Mouse (Mus musculus): ENCODE measurements around the gene Cdk2ap2. TPM values are rescaled to one million over a fixed set of nuclear protein-coding genes. Genes with fewer than 3 reads are reported as not detected.

The Cdk2ap2 gene
- polyA plus RNA-seq, 1 experiment: 88.7 TPM

DNA sequence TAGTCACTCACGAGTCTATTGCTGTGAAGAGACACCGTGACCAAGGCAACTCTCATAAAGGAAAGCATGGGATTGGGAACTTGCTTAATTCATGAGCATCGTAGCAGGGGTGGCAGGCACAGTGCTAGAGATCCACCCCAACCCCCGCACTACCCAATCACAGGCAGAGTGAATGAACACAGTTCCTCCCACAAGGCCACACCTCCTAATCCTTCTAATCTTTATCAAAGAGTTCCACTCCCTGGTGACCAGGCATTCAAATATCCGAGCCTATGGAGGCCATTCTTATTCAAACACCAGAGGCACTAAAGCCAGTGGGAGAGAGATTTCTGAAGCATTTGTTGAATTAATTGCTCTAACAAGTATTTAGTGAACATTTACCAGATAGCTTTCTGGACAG, 49.0 kb downstream of the Cdk2ap2 start:
- no peaks in the 10 kb centered on the region for H3K27me3 ChIP-seq (ENCODE audit: control insufficient read depth, insufficient read depth, low read length)
- no peak for TF ChIP-seq CTCF (IDR thresholded peaks at IDR 0.05; ENCODE audit: borderline replicate concordance, insufficient read depth, low read depth, low read length)
- no peak for TF ChIP-seq POLR2A (IDR thresholded peaks at IDR 0.05; ENCODE audit: borderline replicate concordance, insufficient read depth, low read length)
- 93% methylated on average over 5 of the region's 5 CpGs for whole genome bisulfite sequencing
- H3K27ac ChIP-seq (ENCODE audit: insufficient read depth, low read length): no peak overlapping the region
- no peak for DNase-seq
- peaks cover 25% of the 10 kb centered on the region for H3K4me1 ChIP-seq (ENCODE audit: control insufficient read depth, insufficient read depth, low read length)
- H3K4me3 ChIP-seq (replicated peaks; ENCODE audit: insufficient read depth, low read depth, low read length): no peak overlapping the region

DNA sequence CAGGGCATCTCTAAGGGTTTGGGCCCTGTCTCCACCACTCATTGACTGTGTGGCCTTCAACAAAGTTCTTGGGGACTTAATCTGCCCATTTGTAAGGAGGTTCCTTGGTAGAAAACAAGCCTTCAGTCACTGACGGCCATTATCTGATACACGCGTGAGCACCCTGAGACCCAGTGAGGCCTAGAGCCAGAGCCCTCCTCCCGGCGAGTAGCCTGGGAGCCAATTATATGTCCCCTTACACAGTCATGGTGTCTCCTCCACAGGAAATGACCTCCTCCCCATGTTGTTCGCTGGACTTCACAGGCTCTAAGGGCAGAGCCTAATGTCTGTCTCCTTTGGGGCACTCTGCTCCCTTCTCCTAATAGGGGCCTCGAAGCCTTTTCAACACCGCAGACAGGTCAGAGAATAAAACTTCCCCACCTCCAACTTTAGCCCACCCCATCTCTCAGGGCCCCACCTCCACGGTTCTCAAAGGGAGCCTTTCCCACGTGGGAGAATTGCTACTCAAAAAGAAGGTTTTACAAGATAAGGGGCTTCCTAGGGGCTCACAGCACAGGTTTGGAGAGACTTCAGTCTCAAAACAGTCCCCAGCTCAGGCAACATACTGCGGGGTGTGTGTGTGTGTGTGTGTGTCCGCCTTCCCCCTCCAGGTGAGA, 49.5 kb downstream of the Cdk2ap2 start:
- no peak for DNase-seq
- peaks cover 25% of the 10 kb centered on the region for H3K4me1 ChIP-seq (ENCODE audit: control insufficient read depth, insufficient read depth, low read length)
- H3K4me3 ChIP-seq (replicated peaks; ENCODE audit: insufficient read depth, low read depth, low read length): no peak overlapping the region
- no peaks in the 10 kb centered on the region for H3K27me3 ChIP-seq (ENCODE audit: control insufficient read depth, insufficient read depth, low read length)
- peak overlapping the region; percentile 68 for H3K27ac ChIP-seq (ENCODE audit: insufficient read depth, low read length)
- TF ChIP-seq POLR2A (IDR thresholded peaks at IDR 0.05; ENCODE audit: borderline replicate concordance, insufficient read depth, low read length) (no peak), CTCF (IDR thresholded peaks at IDR 0.05; ENCODE audit: borderline replicate concordance, insufficient read depth, low read depth, low read length) (no peak)
- WGBS: 67% methylated on average over 12 of the region's 12 CpGs

DNA sequence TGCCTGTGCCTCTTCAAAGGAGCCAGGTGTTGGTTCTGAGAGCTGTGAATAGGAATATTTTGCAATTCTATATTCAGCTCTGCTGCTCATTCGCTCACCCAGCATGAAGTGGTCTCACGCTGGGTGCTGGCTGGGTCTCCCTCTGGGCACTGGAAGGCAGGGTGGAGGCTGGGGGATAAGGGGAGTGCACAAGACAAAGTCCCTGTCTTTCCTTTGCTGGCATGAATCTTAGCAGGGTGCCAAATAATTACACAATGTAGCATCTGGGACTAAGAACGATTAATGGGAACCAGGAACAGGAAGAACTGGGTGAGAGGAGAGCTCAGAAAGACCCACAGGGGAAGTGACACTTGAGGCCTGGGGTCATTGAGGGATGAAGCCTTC, 50.0 kb downstream of the Cdk2ap2 start:
- WGBS: 35% methylated on average over 3 of the region's 3 CpGs
- Histone ChIP-seq H3K27me3 (ENCODE audit: control insufficient read depth, insufficient read depth, low read length) (no peaks in the 10 kb centered on the region), H3K4me3 (replicated peaks; ENCODE audit: insufficient read depth, low read depth, low read length) (no peak overlapping the region), H3K27ac (ENCODE audit: insufficient read depth, low read length) (peak overlapping the region; percentile 68), H3K4me1 (ENCODE audit: control insufficient read depth, insufficient read depth, low read length) (peaks cover 29% of the 10 kb centered on the region)
- TF ChIP-seq POLR2A (IDR thresholded peaks at IDR 0.05; ENCODE audit: borderline replicate concordance, insufficient read depth, low read length) (no peak), CTCF (IDR thresholded peaks at IDR 0.05; ENCODE audit: borderline replicate concordance, insufficient read depth, low read depth, low read length) (no peak)
- no peak for DNase-seq

GRCm38 (mm10) chr19:4147782-4148490, 51.0 kb downstream of the Cdk2ap2 start:
- Histone ChIP-seq H3K27me3 (ENCODE audit: control insufficient read depth, insufficient read depth, low read length) (no peaks in the 10 kb centered on the region), H3K4me1 (ENCODE audit: control insufficient read depth, insufficient read depth, low read length) (peaks cover 36% of the 10 kb centered on the region), H3K4me3 (replicated peaks; ENCODE audit: insufficient read depth, low read depth, low read length) (peak overlapping the region; percentile 85), H3K27ac (ENCODE audit: insufficient read depth, low read length) (peak overlapping the region; percentile 52; the same call in 1 of the 2 replicates)
- DNase-seq: no peak
- 35% methylated on average over 9 of the region's 9 CpGs for WGBS
- TF ChIP-seq CTCF (IDR thresholded peaks at IDR 0.05; ENCODE audit: borderline replicate concordance, insufficient read depth, low read depth, low read length) (no peak), POLR2A (IDR thresholded peaks at IDR 0.05; ENCODE audit: borderline replicate concordance, insufficient read depth, low read length) (no peak)

DNA sequence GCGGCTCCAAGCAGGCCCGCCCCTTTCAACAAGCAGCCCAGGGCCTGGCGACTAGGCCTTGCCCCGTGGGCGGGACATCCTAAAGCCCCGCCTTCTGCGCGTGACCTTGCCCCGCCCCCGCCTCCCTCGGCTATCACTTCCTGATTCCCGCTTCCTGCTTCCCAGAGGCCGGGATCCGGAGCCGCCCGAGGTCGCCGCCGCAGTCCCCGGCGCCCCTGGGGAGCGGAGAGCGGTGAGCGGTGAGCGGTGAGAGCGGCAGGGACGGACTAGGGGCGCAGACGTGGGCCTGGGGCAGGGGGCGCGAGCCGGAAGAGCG, 51.5 kb downstream of the Cdk2ap2 start, which contains the start of gene Coro1b:
Gene Coro1b, plus strand, starts transcription at position 129 of the 316 bp plus-strand sequence.
- Histone ChIP-seq H3K27ac (ENCODE audit: insufficient read depth, low read length) (peak within 1 kb of the TSS; percentile 52; the same call in 1 of the 2 replicates), H3K4me3 (replicated peaks; ENCODE audit: insufficient read depth, low read depth, low read length) (peak within 1 kb of the TSS; percentile 85), H3K4me1 (ENCODE audit: control insufficient read depth, insufficient read depth, low read length) (peaks cover 41% of the 10 kb centered on the region), H3K27me3 (ENCODE audit: control insufficient read depth, insufficient read depth, low read length) (no peaks in the 10 kb centered on the region)
- DNase-seq: peak; percentile 95 to 96
- peak; percentile 62; the same call in 1 of the 2 replicates for TF ChIP-seq POLR2A (IDR thresholded peaks at IDR 0.05; ENCODE audit: borderline replicate concordance, insufficient read depth, low read length)
- TF ChIP-seq CTCF (IDR thresholded peaks at IDR 0.05; ENCODE audit: borderline replicate concordance, insufficient read depth, low read depth, low read length): no peak
- under 1% methylated on average over 33 of the region's 33 CpGs for WGBS

Other genes starting within 250 kb of the Cdk2ap2 start
- 118 and 132 TPM in 2 replicates for gene Chka, start 245.4 kb upstream of the Cdk2ap2 start, polyA plus RNA-seq (2012; rRNA removed)
- gene Tcirg1, start 190.0 kb upstream of the Cdk2ap2 start, polyA plus RNA-seq (2012; rRNA removed): 29.9 and 32.3 TPM in 2 replicates
- gene Ndufs8, start 184.4 kb upstream of the Cdk2ap2 start, polyA plus RNA-seq (2012; rRNA removed): 363 and 369 TPM in 2 replicates
- 7.0 and 8.0 TPM in 2 replicates for gene Aldh3b1, start 167.4 kb upstream of the Cdk2ap2 start, polyA plus RNA-seq (2012; rRNA removed)
- 14.3 and 14.5 TPM in 2 replicates for gene Unc93b1, start 162.0 kb upstream of the Cdk2ap2 start, polyA plus RNA-seq (2012; rRNA removed)
- 0.11 and 0.21 TPM in 2 replicates for gene Aldh3b3, start 138.5 kb upstream of the Cdk2ap2 start, polyA plus RNA-seq (2012; rRNA removed)
- gene Aldh3b2, start 124.9 kb upstream of the Cdk2ap2 start, polyA plus RNA-seq (2012; rRNA removed): 0.32 and 0.36 TPM in 2 replicates
- gene Acy3, start 110.6 kb upstream of the Cdk2ap2 start, polyA plus RNA-seq (2012; rRNA removed): 9.7 and 10.8 TPM in 2 replicates
- 0.08 and 0.33 TPM in 2 replicates for gene Tbx10, start 104.4 kb upstream of the Cdk2ap2 start, polyA plus RNA-seq (2012; rRNA removed)
- gene Nudt8, start 96.6 kb upstream of the Cdk2ap2 start, polyA plus RNA-seq (2012; rRNA removed): 8.4 and 9.4 TPM in 2 replicates
- 4.8 and 5.5 TPM in 2 replicates for gene Gm49405, start 96.6 kb upstream of the Cdk2ap2 start, polyA plus RNA-seq (2012; rRNA removed)
- gene Doc2g, start 93.9 kb upstream of the Cdk2ap2 start, polyA plus RNA-seq (2012; rRNA removed): 15.8 and 19.9 TPM in 2 replicates
- 331 and 332 TPM in 2 replicates for gene Ndufv1, start 84.4 kb upstream of the Cdk2ap2 start, polyA plus RNA-seq (2012; rRNA removed)
- gene Gstp1, start 59.2 kb upstream of the Cdk2ap2 start, polyA plus RNA-seq (2012; rRNA removed): 517 and 561 TPM in 2 replicates
- gene Gstp2, start 51.2 kb upstream of the Cdk2ap2 start, polyA plus RNA-seq (2012; rRNA removed): 8.0 and 10.0 TPM in 2 replicates
- not detected in 2 replicates for gene Gstp3, start 37.6 kb upstream of the Cdk2ap2 start, polyA plus RNA-seq (2012; rRNA removed)
- gene Cabp2, start 15.6 kb upstream of the Cdk2ap2 start, polyA plus RNA-seq (2012; rRNA removed): 5.5 and 8.0 TPM in 2 replicates
- 568 and 602 TPM in 2 replicates for gene Pitpnm1, start 2.8 kb downstream of the Cdk2ap2 start, polyA plus RNA-seq (2012; rRNA removed)
- gene Aip, start 28.7 kb downstream of the Cdk2ap2 start, polyA plus RNA-seq (2012; rRNA removed): 207 and 209 TPM in 2 replicates
- 0.11 and 0.13 TPM in 2 replicates for gene Gpr152, start 42.6 kb downstream of the Cdk2ap2 start, polyA plus RNA-seq (2012; rRNA removed)
- gene Cabp4, start 46.9 kb downstream of the Cdk2ap2 start, polyA plus RNA-seq (2012; rRNA removed): 0.06 and 0.16 TPM in 2 replicates
- gene Coro1b, start 51.4 kb downstream of the Cdk2ap2 start, polyA plus RNA-seq (2012; rRNA removed): 240 and 294 TPM in 2 replicates
- 0.98 and 1.2 TPM in 2 replicates for gene Ptprcap, start 56.4 kb downstream of the Cdk2ap2 start, polyA plus RNA-seq (2012; rRNA removed)
- gene Rps6kb2, start 66.2 kb downstream of the Cdk2ap2 start, polyA plus RNA-seq (2012; rRNA removed): 93.6 and 95.0 TPM in 2 replicates
- 25.8 and 31.2 TPM in 2 replicates for gene Carns1, start 78.3 kb downstream of the Cdk2ap2 start, polyA plus RNA-seq (2012; rRNA removed)
- 1.1 and 1.4 TPM in 2 replicates for gene Tbc1d10c, start 94.1 kb downstream of the Cdk2ap2 start, polyA plus RNA-seq (2012; rRNA removed)
- 316 and 348 TPM in 2 replicates for gene Ppp1ca, start 94.9 kb downstream of the Cdk2ap2 start, polyA plus RNA-seq (2012; rRNA removed)
- 31.9 and 37.6 TPM in 2 replicates for gene Rad9a, start 104.5 kb downstream of the Cdk2ap2 start, polyA plus RNA-seq (2012; rRNA removed)
- gene Clcf1, start 117.1 kb downstream of the Cdk2ap2 start, polyA plus RNA-seq (2012; rRNA removed): 4.3 and 5.0 TPM in 2 replicates
- gene AC109138.7, start 117.2 kb downstream of the Cdk2ap2 start, polyA plus RNA-seq (2012; rRNA removed): 0.77 TPM in 1 of 2 replicates, not detected in the other
- gene Pold4, start 134.7 kb downstream of the Cdk2ap2 start, polyA plus RNA-seq (2012; rRNA removed): 39.3 and 40.1 TPM in 2 replicates
- gene Ssh3, start 172.0 kb downstream of the Cdk2ap2 start, polyA plus RNA-seq (2012; rRNA removed): 139 and 151 TPM in 2 replicates
- 74.3 and 76.1 TPM in 2 replicates for gene Ankrd13d, start 186.0 kb downstream of the Cdk2ap2 start, polyA plus RNA-seq (2012; rRNA removed)
- gene Grk2, start 209.0 kb downstream of the Cdk2ap2 start, polyA plus RNA-seq (2012; rRNA removed): 226 and 239 TPM in 2 replicates